In the genomic region with DNA sequence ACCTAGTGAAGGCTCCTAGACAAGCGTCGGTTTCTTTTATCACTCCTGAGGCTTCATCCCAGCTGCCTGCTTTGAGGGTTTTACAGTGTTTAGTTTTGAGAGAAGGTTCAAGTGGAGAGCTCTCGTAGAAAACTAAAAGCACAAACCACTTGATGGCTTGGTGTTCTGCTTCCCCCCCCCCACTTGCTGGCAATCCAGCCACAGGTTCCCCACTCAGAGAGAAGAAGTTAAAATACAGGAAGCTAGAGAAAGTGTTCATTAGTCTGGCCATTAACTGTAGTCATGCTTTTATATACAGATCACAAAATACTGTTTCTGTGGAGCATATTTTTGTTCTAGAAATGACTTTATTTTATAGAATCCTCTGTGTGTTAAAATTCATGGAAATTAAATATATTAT, we compare ENCODE assay signal across 18 mouse cellular contexts. TPM values are rescaled to one million over a fixed set of nuclear protein-coding genes. Genes with fewer than 3 reads are reported as not detected.
"Had no signal": no experiment of that assay in that cellular context is flagged by ENCODE, and none has a peak within 500 bp of the region (broad histone marks: within the 10 kb centered on the region; RNA-seq: fewer than 3 reads in every experiment).

No protein-coding gene starts in this region.

- H3K4me1 ChIP-seq: liver, embryonic 15.5 days; lung, embryonic 15.5 days; megakaryocyte, embryonic 14.5 days; midbrain, embryonic 13.5 days; midbrain, embryonic 15.5 days; neural tube, embryonic 12.5 days; stomach, embryonic 15.5 days had no signal

- H3K27ac ChIP-seq: liver, embryonic 15.5 days; lung, embryonic 15.5 days; macrophage; midbrain, embryonic 13.5 days; midbrain, embryonic 15.5 days; neural tube, embryonic 12.5 days; stomach, embryonic 15.5 days; stomach, postnatal 0 days had no signal

- DNase-seq: liver, postnatal 0 days; lung, adult 2 months; lung, postnatal 10 days; right cerebral cortex, postnatal 14 days; thymus, adult 2 months; thymus, postnatal 25 days; thymus, postnatal 4 days had no signal

- ATAC-seq: liver, postnatal 0 days; midbrain, embryonic 13.5 days; midbrain, embryonic 15.5 days had no signal

- H3K4me3 ChIP-seq: liver, embryonic 15.5 days; lung, embryonic 15.5 days; megakaryocyte, embryonic 14.5 days; midbrain, embryonic 13.5 days; midbrain, embryonic 15.5 days; neural tube, embryonic 12.5 days; stomach, embryonic 15.5 days had no signal

RNA-seq across cellular contexts. Expression of a gene that starts 30.3 kb away (rescaled TPM):
- polyA plus RNA-seq: liver, embryonic 15.5 days; liver, postnatal 0 days; macrophage; midbrain, embryonic 11.5 days; midbrain, embryonic 15.5 days; midbrain, postnatal 0 days; neural tube, embryonic 12.5 days; stomach, postnatal 0 days had no signal
